Mouse (Mus musculus) telencephalon, adult 2 months (tissue): ENCODE measurements around the gene Clec16a.

Source experiments
- DNase-seq: peaks from one replicate; pipeline ENCODE4 v3.0.0-alpha.2; 2011; ENCODE audit warnings: low read depth, low spot score

The Clec16a gene

DNA sequence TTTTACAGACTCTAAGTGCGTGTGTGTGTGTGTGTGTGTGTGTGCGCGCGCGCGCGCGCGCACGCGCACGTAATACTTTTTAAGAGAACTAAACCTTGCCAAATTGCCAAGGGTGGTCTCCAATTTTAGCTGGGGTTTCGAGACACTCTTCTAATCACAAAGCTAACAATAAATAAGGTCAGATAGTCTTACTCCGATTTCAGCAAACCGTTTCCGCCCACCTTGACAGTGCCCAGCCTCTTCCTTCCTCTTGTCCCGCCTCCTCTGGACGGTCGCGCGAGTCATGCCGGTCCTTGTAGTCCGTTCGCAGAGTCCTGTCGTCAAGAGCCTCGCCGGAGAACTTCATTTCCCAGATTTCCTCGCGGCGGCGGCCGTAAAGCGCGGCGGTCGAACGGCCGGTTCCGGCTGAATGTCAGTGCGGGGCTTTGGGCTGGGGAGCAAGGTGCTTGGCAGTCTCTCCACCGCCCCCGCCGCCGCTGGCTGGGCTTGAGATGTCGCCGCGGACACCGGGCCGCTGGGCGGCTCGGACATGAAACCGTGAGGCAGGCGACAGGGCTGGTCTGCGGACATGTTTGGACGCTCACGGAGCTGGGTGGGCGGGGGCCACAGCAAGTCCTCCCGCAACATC is at the start of gene Clec16a:
Clec16a (plus strand) TSS at position 345 of the 628 bp plus-strand sequence.
- peak; percentile 96 for DNase-seq

DNA sequence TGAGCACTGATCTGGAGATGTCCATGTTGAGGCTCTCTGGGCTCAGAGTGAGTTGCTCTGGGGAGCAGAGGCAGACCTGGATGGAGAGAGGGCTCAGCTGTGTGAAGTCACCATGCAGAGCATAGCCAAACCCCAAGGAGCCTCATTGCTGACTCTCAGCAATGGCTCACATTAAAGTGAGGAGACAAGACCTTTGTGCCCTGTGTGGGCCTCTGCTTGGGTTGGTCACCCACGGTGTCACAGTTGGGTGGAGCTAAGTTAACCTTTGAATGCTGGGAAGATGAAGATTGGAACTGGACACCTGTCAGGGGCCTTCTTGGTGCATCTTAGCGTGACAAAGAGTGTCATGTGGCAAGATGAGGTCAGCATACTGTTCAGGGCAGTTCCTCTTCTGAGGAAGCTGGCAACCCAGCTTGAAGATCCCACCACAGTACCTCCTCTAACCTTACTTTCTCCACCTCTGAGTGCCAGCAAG is 49.3 kb upstream of the Clec16a start:
- DNase-seq = no peak

DNA sequence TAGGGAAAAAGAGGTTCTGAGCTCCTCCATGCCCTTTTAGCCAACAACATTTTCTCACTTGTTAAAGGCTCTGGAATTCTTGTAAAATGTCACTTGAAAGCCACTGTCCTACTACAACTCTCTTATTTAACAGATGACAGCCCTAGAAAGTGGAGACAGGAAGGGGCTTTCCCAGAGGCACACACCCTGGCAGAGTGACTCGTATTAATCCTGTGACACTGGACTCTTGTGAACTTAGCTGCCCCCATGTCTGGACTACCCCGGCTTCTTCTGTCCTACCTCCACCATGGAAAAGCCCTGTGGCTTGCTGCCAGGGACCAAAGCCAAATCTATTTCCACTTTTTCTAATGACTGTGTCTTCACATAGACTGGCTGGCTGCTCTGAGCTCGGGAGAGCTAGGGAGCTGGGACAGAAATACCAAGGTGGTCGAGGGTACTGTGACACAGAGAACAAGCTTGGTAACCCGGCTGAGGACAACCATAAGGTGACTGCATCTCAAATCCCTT is 47.0 kb upstream of the Clec16a start:
- DNase-seq = no peak

DNA sequence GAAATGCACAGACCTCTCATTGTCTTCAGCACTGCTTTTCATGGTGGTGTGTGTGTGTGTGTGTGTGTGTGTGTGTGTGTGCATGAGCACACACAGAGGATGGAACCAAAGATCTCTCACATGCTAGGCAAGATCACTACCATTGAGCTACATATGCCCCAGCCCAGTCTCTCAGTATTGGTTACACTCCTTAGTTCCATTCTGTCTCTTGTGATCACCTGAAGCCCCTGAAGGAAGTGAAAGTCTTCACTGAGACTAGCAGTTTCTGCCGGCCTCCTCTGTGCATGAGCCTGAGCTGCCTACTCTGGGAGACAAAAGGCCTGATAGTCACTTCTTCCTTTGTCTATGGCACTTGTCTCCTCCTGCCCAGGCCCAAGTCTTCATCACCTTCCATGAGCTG is 46.0 kb upstream of the Clec16a start:
- DNase-seq = no peak

DNA sequence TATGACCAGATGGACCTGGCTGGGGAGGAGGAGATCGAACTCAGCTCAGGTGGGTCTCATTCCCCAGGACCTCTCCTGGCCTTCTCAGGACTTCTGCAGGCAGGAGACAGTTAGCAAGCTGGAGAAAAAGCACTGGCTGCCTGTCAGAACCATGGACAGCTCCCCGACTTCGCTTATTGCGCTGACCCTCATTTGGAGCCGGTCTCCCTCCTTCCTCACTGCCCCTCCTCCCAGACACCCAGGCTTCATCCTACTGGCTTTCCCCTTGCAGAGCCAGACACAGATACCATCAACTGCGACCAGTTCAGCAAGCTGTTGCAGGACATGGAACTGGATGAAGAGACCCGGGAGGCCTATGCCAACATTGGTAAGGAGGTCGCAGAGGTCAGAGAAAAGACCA is 43.3 kb upstream of the Clec16a start:
- DNase-seq = no peak

DNA sequence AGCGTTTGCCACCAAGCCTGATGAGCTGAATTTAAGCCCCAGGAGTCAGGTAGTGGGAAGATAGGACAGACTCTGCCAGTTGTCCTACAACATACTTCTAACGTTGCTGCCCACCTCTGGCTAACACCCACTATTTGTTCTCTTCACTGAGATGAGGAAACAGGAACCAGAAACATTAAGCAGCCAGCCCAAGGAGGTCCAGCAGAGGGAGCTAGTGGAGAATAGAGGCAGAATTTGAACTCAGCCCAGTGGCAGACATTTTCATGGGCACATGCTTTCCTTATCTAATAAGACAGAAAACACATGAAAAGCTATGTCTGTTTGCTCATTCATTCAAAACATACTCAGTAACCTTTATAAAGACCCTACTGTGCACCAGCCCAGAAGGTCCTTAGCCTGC is 42.1 kb upstream of the Clec16a start:
- no peak for DNase-seq

DNA sequence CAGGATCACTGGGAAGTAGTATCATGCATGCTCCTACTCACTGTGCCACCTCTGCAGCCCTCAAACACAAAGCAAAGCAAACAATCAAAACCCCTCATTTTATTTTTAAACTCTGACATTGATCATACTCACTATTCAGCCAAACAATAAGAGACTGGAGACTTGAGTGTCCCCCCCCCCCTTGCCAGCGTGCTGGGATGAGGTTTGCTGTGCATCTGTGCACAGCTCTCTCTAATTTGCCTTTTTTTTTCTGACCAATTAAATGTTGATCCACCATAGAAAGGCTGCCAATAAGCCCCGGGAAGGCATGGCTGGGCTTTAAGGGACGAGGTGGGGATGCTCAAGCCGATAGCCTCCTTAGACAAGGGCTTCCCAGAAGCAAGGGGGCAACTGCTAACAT is 37.7 kb upstream of the Clec16a start:
- no peak for DNase-seq

DNA sequence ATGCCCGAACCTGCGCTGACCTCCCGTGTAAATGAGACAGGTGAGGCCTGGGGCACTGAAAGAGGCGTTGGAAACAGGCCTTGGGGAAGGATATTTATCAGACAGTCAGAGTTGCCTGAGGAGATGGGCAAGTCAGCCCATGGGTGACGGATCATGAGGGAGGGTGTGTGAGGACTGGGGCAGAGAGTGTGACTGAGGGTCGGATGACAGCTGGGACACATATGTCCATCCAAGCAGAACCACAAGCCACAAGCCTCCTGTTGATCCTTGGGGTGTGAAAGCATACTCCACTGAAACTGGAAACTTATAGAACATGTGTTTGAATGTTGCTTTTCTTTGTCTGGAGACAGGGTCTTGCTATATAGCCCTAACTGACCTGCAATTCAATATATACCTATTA is 36.4 kb upstream of the Clec16a start:
- DNase-seq = no peak

DNA sequence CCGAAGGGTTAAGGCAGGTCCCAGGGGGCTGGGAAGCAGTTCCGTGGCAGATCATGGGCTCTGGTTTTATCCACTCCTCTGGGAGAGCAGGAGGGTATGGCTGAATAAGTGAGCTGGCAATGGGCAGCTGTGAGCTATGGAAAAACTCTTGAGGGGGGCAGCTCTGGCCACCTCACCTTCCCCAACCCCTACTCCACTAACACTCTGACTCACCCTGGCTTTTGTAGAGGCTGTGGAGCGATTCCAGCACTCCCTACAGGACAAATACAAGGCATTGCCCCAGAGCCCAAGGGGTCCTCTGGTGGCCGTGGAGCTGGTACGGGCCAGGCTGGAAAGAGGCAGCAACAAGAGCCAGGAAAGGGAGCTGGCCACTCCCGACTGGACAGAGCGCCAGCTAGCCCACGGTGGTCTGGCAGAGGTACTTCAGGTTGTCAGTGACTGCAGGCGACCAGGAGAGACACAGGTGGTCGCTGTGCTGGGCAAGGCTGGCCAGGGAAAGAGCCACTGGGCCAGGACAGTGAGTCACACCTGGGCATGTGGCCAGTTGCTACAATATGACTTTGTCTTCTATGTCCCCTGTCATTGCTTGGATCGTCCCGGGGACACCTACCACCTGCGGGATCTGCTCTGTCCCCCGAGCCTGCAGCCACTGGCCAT is 34.5 kb upstream of the Clec16a start:
- no peak for DNase-seq

DNA sequence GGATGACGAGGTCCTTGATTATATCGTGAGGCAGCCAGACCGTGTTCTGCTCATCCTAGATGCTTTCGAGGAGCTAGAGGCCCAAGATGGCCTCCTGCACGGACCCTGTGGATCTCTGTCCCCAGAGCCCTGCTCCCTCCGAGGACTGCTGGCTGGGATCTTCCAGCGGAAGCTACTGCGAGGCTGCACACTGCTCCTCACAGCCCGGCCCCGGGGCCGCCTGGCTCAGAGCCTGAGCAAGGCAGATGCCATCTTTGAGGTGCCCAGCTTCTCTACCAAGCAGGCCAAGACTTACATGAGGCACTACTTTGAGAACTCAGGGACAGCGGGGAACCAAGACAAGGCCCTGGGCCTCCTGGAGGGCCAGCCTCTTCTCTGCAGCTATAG is 34.0 kb upstream of the Clec16a start:
- no peak for DNase-seq

DNA sequence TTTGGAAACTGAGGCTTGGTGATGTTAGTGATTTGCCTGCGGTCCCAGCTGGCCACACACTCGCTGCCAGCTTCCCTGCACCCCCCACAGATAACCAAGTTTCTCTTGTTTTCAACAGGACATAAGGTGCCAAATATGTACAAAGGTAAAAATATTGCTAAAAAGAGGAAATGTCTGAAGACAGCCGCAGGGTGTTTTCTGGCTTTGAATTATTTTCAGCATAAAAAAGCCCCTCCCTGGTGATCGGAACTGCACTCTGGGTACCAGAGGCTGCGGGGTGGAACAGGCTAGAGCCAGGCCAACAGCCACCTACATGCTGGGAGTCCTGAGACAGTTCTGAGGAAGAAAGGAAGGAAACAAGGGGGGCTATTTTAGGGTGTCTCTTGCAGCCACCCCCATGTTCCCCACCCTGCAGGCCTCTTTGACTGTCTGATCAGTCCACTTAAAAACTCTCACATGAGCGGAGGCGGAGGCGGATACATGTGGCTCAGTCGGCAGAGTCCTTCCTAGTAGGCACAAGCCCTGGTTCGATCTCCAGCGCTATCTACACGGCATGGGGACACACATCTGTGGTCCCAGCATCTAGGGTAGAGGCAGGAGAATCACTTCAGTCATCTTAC is 29.1 kb upstream of the Clec16a start:
- DNase-seq = no peak

DNA sequence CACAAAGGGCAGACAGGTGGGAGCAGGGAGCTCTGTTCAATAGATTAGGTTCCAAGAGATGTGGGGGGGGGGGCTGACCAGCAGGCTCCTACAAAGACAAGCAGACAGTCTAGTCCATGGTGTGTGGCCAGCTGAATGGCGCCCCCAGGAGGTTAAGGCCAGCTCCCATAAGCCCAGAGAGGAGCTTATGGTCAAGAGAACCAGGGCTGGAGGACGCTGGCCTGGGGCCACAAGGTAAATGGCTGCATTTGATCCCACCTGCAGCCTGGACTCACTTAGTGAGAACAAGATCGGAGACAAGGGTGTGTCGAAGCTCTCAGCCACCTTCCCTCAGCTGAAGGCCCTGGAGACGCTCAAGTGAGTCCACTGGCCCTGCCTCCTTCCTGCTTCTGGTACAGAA is 27.1 kb upstream of the Clec16a start:
- DNase-seq = no peak

DNA sequence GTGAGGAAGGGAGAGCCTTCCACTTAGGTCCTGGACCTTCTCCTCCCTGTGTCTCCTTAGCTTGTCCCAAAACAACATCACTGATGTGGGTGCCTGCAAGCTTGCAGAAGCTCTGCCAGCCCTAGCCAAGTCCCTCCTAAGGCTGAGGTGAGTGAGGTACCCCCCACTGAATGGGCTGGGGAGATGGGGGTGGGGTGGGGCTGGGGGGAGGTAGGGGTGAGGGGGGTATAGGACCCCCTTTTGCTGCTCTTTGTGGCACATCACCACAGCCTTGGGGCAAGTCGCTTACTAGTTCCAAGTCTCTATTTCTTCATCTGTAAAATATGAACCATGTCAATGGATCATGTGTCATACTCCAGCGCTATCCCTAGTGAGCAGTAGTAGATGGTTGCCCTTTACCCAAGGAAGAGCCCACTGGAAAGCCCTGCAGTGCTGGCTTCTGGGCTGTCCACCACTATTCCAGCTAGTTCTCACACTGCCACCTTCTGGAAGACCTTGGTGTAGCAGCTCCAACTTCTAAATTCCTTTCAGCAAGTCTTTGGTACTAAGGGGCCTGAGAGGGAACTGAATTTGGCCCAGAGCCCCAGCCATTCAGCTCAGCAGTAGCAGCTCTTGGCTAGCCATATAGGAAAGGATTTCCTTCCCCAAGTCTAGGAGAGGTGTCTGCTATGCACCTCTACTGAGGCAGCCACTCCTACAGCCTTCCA is 24.1 kb upstream of the Clec16a start:
- DNase-seq = peak; percentile 50

DNA sequence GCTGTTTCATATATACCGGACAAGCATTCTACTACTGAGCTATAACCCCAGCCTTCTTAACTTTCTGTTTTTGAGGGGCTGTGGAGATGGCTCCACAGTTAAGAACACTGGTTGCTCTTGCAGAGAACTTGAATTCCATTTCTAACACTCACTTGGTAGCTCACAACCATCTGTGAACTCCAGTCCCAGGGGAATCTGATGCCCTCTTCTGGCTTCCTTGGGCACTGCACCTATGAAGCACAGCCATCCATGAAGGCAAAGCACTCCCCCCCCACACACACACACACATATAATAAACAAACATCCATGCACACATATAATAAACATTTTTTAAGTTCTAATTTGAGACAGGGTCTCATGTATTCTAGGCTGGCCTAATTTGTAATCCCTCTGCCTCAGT is 22.3 kb upstream of the Clec16a start:
- DNase-seq = no peak

DNA sequence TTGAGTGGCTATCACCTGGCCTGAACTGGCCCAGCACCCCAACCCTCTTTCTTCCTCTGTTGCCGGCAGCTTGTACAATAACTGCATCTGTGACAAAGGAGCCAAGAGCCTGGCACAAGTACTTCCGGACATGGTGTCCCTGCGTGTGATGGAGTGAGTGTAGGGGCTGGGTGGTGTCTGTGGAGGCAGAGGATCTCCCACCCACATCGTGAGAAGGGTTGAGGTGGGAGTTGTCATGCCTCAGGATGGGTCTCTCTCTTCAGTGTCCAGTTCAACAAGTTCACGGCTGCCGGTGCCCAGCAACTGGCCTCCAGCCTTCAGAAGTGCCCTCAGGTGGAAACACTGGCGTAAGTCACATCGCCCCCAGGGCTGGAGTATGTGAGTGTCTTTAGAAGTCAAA is 21.5 kb upstream of the Clec16a start:
- no peak for DNase-seq

DNA sequence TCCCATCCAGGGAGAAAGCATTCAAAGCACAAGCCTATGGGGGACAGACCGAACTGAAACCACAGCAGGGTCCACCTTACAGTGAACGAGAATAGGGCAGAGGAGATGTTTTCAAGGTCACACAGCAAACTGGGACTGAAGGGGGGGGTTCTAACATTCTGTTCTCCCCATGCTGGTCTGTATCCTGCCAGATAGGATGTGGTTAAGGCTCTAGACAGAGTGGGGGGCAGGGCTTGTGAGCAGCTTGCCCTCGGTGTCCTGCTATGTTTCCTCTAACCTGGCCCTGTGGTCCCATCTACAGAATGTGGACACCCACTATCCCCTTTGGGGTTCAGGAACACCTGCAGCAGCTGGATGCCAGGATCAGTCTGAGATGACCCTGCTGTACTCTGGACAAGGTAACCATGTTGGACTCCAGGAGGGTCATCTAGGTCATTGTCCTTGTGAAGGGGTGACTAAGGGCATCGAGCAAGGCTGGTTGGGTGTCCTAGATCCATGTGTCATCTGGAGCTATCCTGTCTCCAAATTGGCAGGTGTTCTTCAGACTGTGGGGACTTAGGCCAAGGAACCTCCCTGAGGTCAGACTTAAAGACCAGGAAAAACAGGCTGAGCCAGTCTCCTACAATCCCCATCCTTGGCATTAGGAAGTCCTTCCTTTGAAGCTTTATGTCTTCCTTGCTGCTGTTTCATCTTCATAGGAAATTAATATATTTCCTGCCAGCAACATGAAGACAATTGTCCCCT is 20.1 kb upstream of the Clec16a start:
- DNase-seq = no peak

DNA sequence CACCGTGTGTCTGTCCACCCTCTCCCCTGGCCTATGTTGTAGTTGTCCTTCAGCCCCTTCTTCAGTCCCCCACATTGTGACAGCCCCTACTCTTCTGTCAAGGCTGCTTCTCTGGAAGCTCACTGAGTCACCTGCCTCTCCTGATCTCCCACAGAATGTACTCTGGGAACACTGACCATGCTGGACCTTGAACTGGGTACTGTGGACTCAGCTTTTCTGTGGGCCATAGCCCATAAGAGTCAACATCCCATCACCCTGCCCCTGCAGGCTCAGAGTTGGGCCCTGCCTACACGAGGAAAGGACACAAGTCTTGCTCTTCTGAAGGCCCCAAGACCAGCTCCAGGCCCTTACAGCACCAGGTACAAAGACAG is 19.5 kb upstream of the Clec16a start:
- no peak for DNase-seq

DNA sequence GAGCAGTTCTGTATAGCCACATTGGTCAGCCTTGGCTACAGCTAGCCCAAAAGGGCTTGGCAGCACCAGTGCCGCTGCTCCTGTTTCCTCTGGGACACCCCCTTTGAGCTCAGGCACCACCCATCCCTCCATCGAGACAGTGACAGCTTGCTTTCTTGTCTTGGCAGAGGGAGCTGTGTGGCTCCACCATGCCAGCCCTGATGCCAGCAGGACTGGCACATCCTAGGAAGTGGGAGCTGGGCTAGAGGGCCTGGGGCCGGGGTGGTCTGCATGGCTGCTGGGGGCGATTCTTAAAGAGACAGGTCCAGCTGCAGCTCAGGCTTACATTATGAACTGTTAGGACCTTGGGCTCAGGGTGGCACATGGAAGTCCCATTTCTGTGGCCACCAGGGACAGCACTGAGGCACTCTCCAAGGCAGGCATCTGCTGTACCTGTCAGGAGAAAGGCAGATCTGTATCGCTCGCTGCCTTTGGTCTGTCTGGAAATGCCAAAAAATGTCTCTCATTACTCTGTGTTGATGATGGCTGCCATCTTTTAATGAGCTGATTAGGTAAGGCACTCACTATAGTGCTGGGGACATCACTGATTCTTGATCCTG is 18.0 kb upstream of the Clec16a start:
- DNase-seq = no peak

DNA sequence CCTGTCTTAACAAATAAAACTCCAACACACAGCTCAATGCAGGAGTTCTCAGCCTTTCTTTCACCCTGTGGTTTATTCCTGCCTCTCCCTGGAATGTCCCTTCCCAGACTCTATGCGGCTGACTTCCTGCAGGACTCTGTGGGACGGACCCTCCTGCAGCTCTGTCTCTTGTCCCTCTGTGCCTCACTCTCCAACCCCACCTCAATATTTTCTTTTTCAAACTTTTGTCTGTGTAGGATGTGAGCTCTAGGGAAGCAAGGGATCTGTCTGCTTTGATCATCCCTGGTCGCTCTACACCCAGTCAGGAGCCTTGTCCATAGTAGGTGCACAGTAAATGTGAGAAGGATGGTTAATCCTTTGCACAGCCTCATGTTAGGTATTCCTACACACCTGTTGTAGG is 16.8 kb upstream of the Clec16a start:
- no peak for DNase-seq

DNA sequence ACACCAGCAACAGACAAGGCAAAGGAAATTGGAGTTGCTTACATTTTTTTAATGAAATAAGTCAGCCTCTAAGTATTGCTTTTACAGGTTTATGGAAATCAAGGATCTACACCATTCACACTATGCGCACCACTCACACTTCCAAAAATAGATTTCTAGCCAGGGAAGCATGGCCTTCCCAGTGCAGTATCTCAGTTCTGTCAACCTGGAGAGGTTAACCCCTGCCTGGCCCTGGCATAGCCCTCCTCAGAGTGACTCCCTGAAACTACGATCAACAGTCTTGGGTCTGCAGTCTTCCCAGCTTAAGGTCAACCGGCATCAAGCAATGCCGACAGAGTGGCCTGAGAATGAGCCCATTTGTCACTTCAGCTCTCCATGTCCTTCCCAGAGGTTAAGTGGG is 15.0 kb upstream of the Clec16a start:
- no peak for DNase-seq

DNA sequence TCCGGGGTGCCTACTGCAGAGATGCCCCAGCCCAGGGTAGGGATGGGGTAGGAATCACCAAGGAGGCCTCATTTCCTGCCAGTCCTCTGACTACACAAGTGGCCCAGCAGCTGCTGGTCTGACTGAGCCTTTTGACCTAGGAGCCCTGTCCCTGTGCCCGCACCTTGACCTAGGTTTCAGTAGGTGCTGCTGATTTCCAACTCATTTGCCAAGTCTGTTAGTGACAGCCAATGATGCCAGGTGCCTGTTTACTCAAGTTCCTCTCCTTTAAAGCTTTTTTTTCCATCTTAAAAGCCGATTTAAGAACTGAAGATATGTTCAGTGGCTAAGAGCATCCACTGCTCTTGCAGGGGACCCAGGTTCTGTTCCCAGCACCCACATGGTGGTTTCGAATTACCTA is 11.4 kb upstream of the Clec16a start:
- no peak for DNase-seq
